In genomic region chr1:20995331-20995986, GRCm38 (mm10) we compare ENCODE assay signal across 7 mouse cellular contexts. TPM values are rescaled to one million over a fixed set of nuclear protein-coding genes. Genes with fewer than 3 reads are reported as not detected.
DNase-seq lines count a peak whose midpoint lies in the region; ATAC-seq lines count a peak whose summit lies in the region.

No protein-coding gene starts in this region.

- H3K9ac ChIP-seq in midbrain, embryonic 11.5 days (ENCODE audit: low read length), result no peak overlapping the region
- no peak overlapping the region for H3K9ac ChIP-seq in midbrain, embryonic 15.5 days
- H3K9ac ChIP-seq in midbrain, embryonic 16.5 days (ENCODE audit: low read depth, low read length), result no peak overlapping the region

- 68% methylated on average over 7 of the region's 7 CpGs for WGBS in midbrain, embryonic 11.5 days
- WGBS in midbrain, embryonic 15.5 days, result 61% methylated on average over 7 of the region's 7 CpGs
- 62% methylated on average over 7 of the region's 7 CpGs for WGBS in midbrain, embryonic 16.5 days

- no peaks in the 10 kb centered on the region for H3K9me3 ChIP-seq in midbrain, embryonic 11.5 days (ENCODE audit: control insufficient read depth, low read length)
- H3K9me3 ChIP-seq in midbrain, embryonic 15.5 days, result no peaks in the 10 kb centered on the region
- no peaks in the 10 kb centered on the region for H3K9me3 ChIP-seq in midbrain, embryonic 16.5 days (replicated peaks; ENCODE audit: control insufficient read depth, low read length, poor library complexity, severe bottlenecking)

- H3K27ac ChIP-seq in midbrain, embryonic 11.5 days (ENCODE audit: low read depth, low read length), result no peak overlapping the region
- H3K27ac ChIP-seq in midbrain, embryonic 15.5 days, result no peak overlapping the region
- no peak overlapping the region for H3K27ac ChIP-seq in midbrain, embryonic 16.5 days (ENCODE audit: low read length)

- no peak overlapping the region for H3K4me2 ChIP-seq in midbrain, embryonic 11.5 days
- no peak overlapping the region for H3K4me2 ChIP-seq in midbrain, embryonic 15.5 days
- H3K4me2 ChIP-seq in midbrain, embryonic 16.5 days (ENCODE audit: low read length), result no peak overlapping the region

- H3K4me3 ChIP-seq in midbrain, embryonic 11.5 days (ENCODE audit: low read depth, low read length), result no peak overlapping the region
- H3K4me3 ChIP-seq in midbrain, embryonic 15.5 days, result no peak overlapping the region
- H3K4me3 ChIP-seq in midbrain, embryonic 16.5 days (ENCODE audit: low read depth, low read length), result no peak overlapping the region

- peaks cover 6% of the 10 kb centered on the region for H3K4me1 ChIP-seq in midbrain, embryonic 11.5 days (ENCODE audit: control insufficient read depth, insufficient read depth, low read length)
- H3K4me1 ChIP-seq in midbrain, embryonic 15.5 days, result no peaks in the 10 kb centered on the region
- H3K4me1 ChIP-seq in midbrain, embryonic 16.5 days (ENCODE audit: control insufficient read depth, insufficient read depth, low read length), result no peaks in the 10 kb centered on the region

- no peaks in the 10 kb centered on the region for H3K27me3 ChIP-seq in midbrain, embryonic 11.5 days (ENCODE audit: control insufficient read depth, insufficient read depth, low read length)
- no peaks in the 10 kb centered on the region for H3K27me3 ChIP-seq in midbrain, embryonic 15.5 days (replicated peaks)
- no peaks in the 10 kb centered on the region for H3K27me3 ChIP-seq in midbrain, embryonic 16.5 days (ENCODE audit: control insufficient read depth, insufficient read depth, low read depth, low read length)

- H3K36me3 ChIP-seq in midbrain, embryonic 11.5 days (ENCODE audit: control insufficient read depth, insufficient read depth, low read length), result no peaks in the 10 kb centered on the region
- H3K36me3 ChIP-seq in midbrain, embryonic 15.5 days (replicated peaks), result no peaks in the 10 kb centered on the region
- H3K36me3 ChIP-seq in midbrain, embryonic 16.5 days (ENCODE audit: control insufficient read depth, insufficient read depth, low read length), result no peaks in the 10 kb centered on the region

- 0 out of 2 replicates have a peak, but pooled peaks have one; percentile 19 for ATAC-seq in midbrain, embryonic 11.5 days (ENCODE audit: low FRiP score)
- no peak for ATAC-seq in midbrain, embryonic 15.5 days (replicated peaks)
- peak; percentile 54 for ATAC-seq in inflammation-experienced regulatory T-cells, adult 6 months
- ATAC-seq in midbrain, embryonic 16.5 days, result no peak

- no peak for DNase-seq in midbrain, embryonic 11.5 days (ENCODE audit: low spot score, missing footprints)
- peak; percentile 55 for DNase-seq in cerebellum, adult 9-10 months
- peak; percentile 52 to 67 for DNase-seq in thymus, postnatal 36 days
- no peak for DNase-seq in layer of hippocampus, postnatal 14 days (ENCODE audit: low spot score in 2 of 2)

RNA-seq across cellular contexts. Expression of gene Efhc1, which starts 44.0 kb away (rescaled TPM):
- 2.5 and 2.6 TPM in 2 replicates for polyA plus RNA-seq in midbrain, embryonic 11.5 days (2014; fragmentation: Nextera tagmentation; extraction: Ambion mirVana)
- polyA plus RNA-seq in midbrain, embryonic 15.5 days (2015; fragmentation: Nextera tagmentation; extraction: Ambion mirVana), result 1.6 and 1.8 TPM in 2 replicates
- polyA plus RNA-seq in inflammation-experienced regulatory T-cells, adult 6 months (2017; shearing (Covaris generic)), result under 1 TPM; 0.47 to 0.87 (median 0.70) TPM
- total RNA-seq in layer of hippocampus, postnatal 14 days (2021), result 1 to 10 TPM; 2.2 to 2.7 TPM
- 2.0 and 2.5 TPM in 2 replicates for polyA plus RNA-seq in midbrain, embryonic 16.5 days (2015; fragmentation: Nextera tagmentation; extraction: Ambion mirVana)

Comparison
In these comparisons a context has a peak if more than half of its experiments do, and no peak if none do; other contexts are left out.
1. ATAC-seq: peak in midbrain, embryonic 11.5 days (single experiment) and inflammation-experienced regulatory T-cells, adult 6 months (single experiment); none in midbrain, embryonic 15.5 days (single experiment) and midbrain, embryonic 16.5 days (single experiment).
2. DNase-seq: peak in cerebellum, adult 9-10 months (single experiment) and thymus, postnatal 36 days (2 of 2); none in midbrain, embryonic 11.5 days (single experiment) and layer of hippocampus, postnatal 14 days (0 of 2).